Mouse (Mus musculus) cerebellum, adult 9-10 months (tissue): ENCODE results near the gene Amd1.

Experiments
- DNase-seq: peaks from one replicate; pipeline ENCODE4 v3.0.0; 2022

Gene Amd1

GRCm38 (mm10) chr10:40301181-40302075 is 558 bp downstream of the Amd1 start:
- peak; percentile 51 for DNase-seq

GRCm38 (mm10) chr10:40300648-40301171 is 1.3 kb downstream of the Amd1 start:
- peak; percentile 80 for DNase-seq

GRCm38 (mm10) chr10:40292640-40293039 is 9.3 kb downstream of the Amd1 start:
- no peak for DNase-seq

GRCm38 (mm10) chr10:40286767-40287166 is 15.2 kb downstream of the Amd1 start:
- DNase-seq, result no peak

DNA sequence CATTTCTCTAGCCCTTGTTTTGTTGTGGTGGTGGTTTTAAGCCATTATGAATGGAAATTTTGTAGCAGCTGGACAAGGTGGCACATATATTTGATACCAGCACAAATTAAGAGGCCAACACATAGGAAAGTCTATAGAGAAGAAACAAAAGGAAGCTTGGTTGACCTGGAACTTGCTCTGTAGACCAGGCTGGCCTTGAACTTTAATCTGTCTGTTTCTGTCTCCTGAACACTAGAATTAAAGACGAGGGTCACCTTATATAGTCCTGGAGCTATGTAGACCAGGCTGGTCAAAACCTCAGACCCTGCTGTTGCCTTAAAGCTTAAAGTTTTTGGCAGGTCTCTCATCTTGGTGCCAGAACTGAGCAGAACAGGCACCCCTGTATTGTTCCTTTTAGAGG is 16.4 kb downstream of the Amd1 start:
- no peak for DNase-seq

DNA sequence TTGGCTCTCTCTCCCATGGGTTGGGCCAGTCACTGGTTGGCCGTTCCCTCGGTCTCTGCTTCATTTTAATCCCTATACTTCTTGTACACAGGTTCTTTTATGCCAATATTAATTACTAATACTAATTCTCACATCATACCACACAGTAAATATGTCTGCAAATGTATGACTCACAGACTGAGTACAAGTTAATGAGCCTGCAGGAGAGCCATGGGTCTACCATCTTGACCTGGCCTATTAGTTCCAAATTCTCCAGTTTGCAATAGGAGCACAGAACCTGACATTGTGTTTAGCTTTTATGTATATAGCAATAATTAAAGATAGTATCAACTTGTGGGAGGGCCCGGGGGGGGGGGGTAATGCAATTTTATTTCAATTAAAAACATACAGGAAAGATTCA is 17.0 kb downstream of the Amd1 start:
- DNase-seq, result no peak

DNA sequence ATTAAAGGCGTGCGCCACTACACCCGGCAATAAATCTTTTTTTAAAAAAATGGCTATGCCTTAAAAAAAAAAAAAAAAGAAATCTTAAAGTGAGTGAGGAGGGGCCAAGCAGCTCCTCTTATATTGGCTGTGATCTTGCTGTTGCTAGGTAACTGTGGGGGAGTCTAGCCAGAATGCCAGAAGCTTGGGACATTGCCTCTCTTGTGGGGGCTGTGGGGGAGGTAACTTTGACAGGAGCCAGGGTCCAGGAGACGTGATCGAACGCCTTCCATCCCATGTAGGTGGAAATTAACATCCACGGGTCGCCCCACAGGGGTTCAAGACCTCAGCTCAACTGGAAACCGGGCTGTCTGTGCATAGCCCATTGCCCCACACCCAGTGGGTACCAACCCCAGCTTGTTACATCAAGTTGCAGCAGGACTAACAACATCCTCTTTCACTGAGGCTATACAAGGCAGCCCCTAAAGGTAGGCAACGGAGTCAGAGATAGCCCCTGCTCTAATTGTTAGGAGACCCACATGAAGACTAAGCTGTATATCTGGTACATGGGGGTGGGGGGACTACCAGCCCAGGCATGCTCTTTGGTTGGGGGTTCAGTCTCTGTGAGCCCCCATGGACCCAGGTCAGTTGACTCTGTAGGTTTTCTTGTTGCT is 17.7 kb downstream of the Amd1 start:
- DNase-seq, result no peak

GRCm38 (mm10) chr10:40283636-40284035 is 18.4 kb downstream of the Amd1 start:
- no peak for DNase-seq

DNA sequence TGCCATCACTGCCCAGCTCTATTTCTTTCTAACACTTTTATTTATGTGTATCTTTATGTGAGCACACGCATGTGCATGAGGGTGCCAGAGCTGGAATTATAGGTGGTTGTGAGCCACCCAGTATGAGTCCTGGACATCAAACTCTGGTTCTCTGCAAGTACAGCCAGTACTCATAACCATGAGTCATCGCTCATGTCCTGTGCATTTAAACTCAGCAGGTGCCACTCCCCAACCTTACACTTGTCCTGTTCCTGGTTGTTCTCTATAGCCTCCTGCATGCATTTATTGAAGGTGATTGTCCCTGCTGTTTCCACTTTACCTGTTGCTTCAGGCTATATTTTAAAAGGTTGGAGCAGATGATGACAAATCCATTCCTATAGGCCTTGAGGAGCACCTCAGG is 20.4 kb downstream of the Amd1 start:
- DNase-seq, result no peak

DNA sequence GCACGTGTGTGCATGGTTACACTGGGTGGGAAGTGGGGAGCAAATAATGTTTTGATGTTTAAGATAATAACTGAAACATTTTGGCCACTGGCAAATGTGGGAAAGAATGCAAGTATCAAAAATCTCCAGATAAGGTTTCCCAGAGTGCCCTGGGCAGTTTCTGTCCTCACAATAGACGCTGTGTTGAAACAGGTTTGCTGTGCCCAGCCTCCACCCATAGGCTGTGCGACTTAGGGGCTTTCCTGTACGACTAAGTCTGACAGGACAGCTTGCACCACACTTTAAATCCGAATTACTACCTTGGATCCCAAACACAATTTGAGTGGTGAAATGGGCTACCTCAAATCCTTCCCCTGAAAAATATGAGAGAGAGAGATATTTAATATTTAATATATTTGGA is 23.7 kb downstream of the Amd1 start:
- no peak for DNase-seq

DNA sequence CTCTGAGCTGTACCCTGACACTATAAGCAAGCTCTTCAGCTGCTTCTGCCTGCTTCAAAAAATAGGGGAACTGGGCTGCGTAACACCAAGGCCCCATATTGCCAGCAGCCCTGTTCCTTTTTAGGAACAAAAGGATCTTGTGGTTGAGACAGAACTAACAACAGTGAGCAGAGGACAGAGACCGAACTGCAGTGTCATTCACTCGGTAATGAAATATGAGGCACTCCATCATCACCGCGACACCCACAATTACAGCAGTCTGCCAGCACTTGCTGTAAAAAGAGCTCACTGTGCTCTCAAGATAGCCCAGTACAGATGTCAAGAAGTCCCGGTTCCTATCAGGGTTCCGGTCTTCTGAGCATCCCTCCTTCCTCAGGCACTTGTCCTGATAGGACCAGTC is 26.0 kb downstream of the Amd1 start:
- DNase-seq, result no peak

- no peak for DNase-seq
Observed at GRCm38 (mm10) chr10:40273938-40274337, 28.0 kb downstream of the Amd1 start.

GRCm38 (mm10) chr10:40271216-40271615 is 30.8 kb downstream of the Amd1 start:
- no peak for DNase-seq

DNA sequence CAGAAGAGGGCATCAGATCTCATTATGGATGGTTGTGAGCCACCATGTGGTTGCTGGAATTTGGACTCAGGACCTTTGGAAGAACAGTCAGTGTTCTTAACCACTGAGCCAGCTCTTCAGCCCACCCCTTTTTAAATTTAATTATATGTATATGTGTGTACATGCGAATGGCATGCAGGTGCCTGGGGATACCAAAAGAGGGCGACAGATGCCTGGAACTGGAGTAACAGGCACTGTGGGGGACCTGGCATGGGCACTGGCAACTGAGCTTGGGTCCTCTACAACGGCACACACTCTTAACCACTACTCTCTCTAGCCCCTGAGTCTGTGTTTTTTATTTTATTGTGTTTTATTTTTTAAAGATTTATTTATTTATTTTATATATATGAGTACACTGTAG is 37.1 kb downstream of the Amd1 start:
- no peak for DNase-seq

DNA sequence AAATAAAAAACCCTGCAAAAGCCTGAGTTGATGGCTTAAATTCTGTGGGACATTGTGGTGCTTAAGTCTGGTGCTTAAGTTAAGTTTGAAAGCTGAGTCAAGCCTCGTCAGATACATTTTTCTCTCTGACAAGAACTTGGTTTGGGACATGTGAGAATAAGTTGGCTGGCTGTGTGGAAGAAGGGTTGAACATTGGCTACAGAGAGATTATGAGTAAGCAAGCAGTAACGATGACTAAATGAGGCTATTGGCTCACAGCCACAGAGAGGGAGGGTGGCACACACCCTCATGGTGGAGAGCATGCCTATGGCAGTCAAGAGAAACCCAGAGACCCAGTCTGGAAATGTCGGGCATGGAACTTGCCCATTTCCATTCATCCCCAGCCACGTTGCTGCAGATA is 38.3 kb downstream of the Amd1 start:
- no peak for DNase-seq

GRCm38 (mm10) chr10:40262200-40262599 is 39.8 kb downstream of the Amd1 start:
- DNase-seq, result no peak

DNA sequence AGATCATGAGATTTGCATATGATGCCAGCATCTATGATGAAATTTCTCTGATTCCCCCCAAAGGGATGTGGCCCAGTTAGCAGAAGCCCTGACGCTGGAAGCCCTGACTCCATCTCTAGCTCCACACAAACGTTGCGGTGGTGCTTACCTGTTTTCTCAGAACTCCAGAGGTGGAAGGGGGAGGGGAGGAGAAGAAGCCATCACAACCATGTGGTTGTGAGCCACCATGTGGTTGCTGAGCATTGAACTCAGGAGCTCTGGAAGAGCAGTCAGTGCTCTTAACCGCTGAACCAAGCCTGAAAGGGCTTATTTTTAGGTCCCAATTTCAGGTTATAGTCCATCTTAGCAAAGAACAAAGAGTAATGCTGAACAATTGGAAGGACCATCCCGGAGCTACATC is 41.7 kb downstream of the Amd1 start:
- DNase-seq, result no peak

DNA sequence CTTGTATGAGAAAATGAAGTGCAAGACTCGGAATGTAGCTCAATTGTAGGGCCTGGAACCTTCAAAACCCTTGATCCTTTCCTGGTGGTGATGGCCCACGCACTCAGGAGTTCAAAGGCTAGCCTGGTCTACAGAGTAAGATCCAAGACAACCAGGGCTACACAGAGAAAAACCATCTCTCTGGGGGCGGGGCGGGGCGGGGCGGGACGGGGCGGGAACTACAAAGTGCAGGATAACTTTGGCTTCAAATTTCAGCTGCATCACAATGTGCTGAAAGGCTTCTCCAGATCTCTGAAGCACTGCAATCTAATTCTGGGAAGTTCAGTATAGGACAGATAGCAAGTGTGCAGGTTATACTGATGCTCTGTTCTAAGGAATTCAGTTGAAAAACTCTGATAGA is 42.4 kb downstream of the Amd1 start:
- DNase-seq, result no peak

- peak; percentile 81 for DNase-seq
Observed at GRCm38 (mm10) chr10:40258976-40259375, 43.0 kb downstream of the Amd1 start.

- DNase-seq, result peak; percentile 41
Observed at GRCm38 (mm10) chr10:40258401-40258966, 43.5 kb downstream of the Amd1 start.

- DNase-seq, result peak; percentile 92
Observed at GRCm38 (mm10) chr10:40257414-40258255, 44.4 kb downstream of the Amd1 start, which contains the start of gene Gtf3c6. Gene Gtf3c6 (minus strand): TSS chr10:40258108.

- DNase-seq, result peak; percentile 62
Observed at GRCm38 (mm10) chr10:40256716-40257115, 45.3 kb downstream of the Amd1 start.

- no peak for DNase-seq
Observed at GRCm38 (mm10) chr10:40250969-40251368, 51.0 kb downstream of the Amd1 start.
